Mouse (Mus musculus): ENCODE data around the gene Fkbp10. TPM values are rescaled to one million over a fixed set of nuclear protein-coding genes. Genes with fewer than 3 reads are reported as not detected.

The Fkbp10 gene
- total RNA-seq, 2 experiments from 2014 or later: 12.2 to 13.1 TPM

GRCm38 (mm10) chr11:100391884-100392345, 23.6 kb upstream of the Fkbp10 start:
- intact Hi-C loops (cut with DNase I): no loop called here
- no peak for DNase-seq (ENCODE audit: extremely low spot score in 1 of 2, low spot score in 2 of 2)

GRCm38 (mm10) chr11:100392958-100393357, 22.5 kb upstream of the Fkbp10 start:
- intact Hi-C loops (cut with DNase I): no loop called here
- DNase-seq (ENCODE audit: extremely low spot score in 1 of 2, low spot score in 2 of 2): no peak

- intact Hi-C loops (cut with DNase I): no loop called here
- DNase-seq (ENCODE audit: extremely low spot score in 1 of 2, low spot score in 2 of 2): no peak
Measured at GRCm38 (mm10) chr11:100393733-100394132, 21.8 kb upstream of the Fkbp10 start.

- no peak for DNase-seq (ENCODE audit: extremely low spot score in 1 of 2, low spot score in 2 of 2)
- intact Hi-C loops (cut with DNase I): no loop called here
Measured at GRCm38 (mm10) chr11:100394353-100395074, 21.0 kb upstream of the Fkbp10 start.

GRCm38 (mm10) chr11:100395200-100395599, 20.3 kb upstream of the Fkbp10 start:
- DNase-seq (ENCODE audit: extremely low spot score in 1 of 2, low spot score in 2 of 2): peak in 1 of 2 experiments; percentile 78
- intact Hi-C loops (cut with DNase I): no loop called here

GRCm38 (mm10) chr11:100395861-100396631, 19.5 kb upstream of the Fkbp10 start:
- peak in 1 of 2 experiments; percentile 70 for DNase-seq (ENCODE audit: extremely low spot score in 1 of 2, low spot score in 2 of 2)
- intact Hi-C loops (cut with DNase I): no loop called here

GRCm38 (mm10) chr11:100396886-100397599, 18.5 kb upstream of the Fkbp10 start:
- intact Hi-C loops (cut with DNase I): no loop called here
- DNase-seq (ENCODE audit: extremely low spot score in 1 of 2, low spot score in 2 of 2): no peak

- intact Hi-C loops (cut with DNase I): no loop called here
Measured at GRCm38 (mm10) chr11:100397600-100398389, 17.7 kb upstream of the Fkbp10 start, which contains the start of gene Jup. Gene Jup, minus strand, starts transcription at chr11:100397763.

GRCm38 (mm10) chr11:100398517-100398916, 17.0 kb upstream of the Fkbp10 start:
- intact Hi-C loops (cut with DNase I): no loop called here
- DNase-seq (ENCODE audit: extremely low spot score in 1 of 2, low spot score in 2 of 2): no peak

More at GRCm38 (mm10) chr11:100397600-100398389, 17.7 kb upstream of the Fkbp10 start, which contains the start of gene Jup:
- peak; percentile 100 for DNase-seq (ENCODE audit: extremely low spot score in 1 of 2, low spot score in 2 of 2)

GRCm38 (mm10) chr11:100399320-100399719, 16.2 kb upstream of the Fkbp10 start:
- no peak for DNase-seq (ENCODE audit: extremely low spot score in 1 of 2, low spot score in 2 of 2)
- intact Hi-C loops (cut with DNase I): no loop called here

GRCm38 (mm10) chr11:100399727-100400538, 15.6 kb upstream of the Fkbp10 start:
- no peak for DNase-seq (ENCODE audit: extremely low spot score in 1 of 2, low spot score in 2 of 2)

GRCm38 (mm10) chr11:100400842-100401241, 14.7 kb upstream of the Fkbp10 start:
- DNase-seq (ENCODE audit: extremely low spot score in 1 of 2, low spot score in 2 of 2): no peak
- intact Hi-C loops (cut with DNase I): no loop called here

More at GRCm38 (mm10) chr11:100399727-100400538, 15.6 kb upstream of the Fkbp10 start:
- intact Hi-C loops (cut with DNase I): no loop called here

GRCm38 (mm10) chr11:100402240-100402639, 13.3 kb upstream of the Fkbp10 start:
- intact Hi-C loops (cut with DNase I): no loop called here
- no peak for DNase-seq (ENCODE audit: extremely low spot score in 1 of 2, low spot score in 2 of 2)

- intact Hi-C loops (cut with DNase I): no loop called here
- DNase-seq (ENCODE audit: extremely low spot score in 1 of 2, low spot score in 2 of 2): no peak
Measured at GRCm38 (mm10) chr11:100402682-100403081, 12.8 kb upstream of the Fkbp10 start.

GRCm38 (mm10) chr11:100403445-100404134, 11.9 kb upstream of the Fkbp10 start:
- intact Hi-C loops (cut with DNase I): no loop called here
- DNase-seq (ENCODE audit: extremely low spot score in 1 of 2, low spot score in 2 of 2): no peak

GRCm38 (mm10) chr11:100404456-100405074, 10.9 kb upstream of the Fkbp10 start:
- DNase-seq (ENCODE audit: extremely low spot score in 1 of 2, low spot score in 2 of 2): no peak
- intact Hi-C loops (cut with DNase I): no loop called here

GRCm38 (mm10) chr11:100406273-100406672, 9.2 kb upstream of the Fkbp10 start:
- no peak for DNase-seq (ENCODE audit: extremely low spot score in 1 of 2, low spot score in 2 of 2)
- intact Hi-C loops (cut with DNase I): no loop called here

Data from left cerebral cortex, postnatal 10 days (tissue).